Mouse (Mus musculus): Measurements from ENCODE around the gene Diras2.

The Diras2 gene

GRCm38 (mm10) chr13:52531121-52531520 is at the start of gene Diras2:
TSS of gene Diras2 (minus strand) at chr13:52531279.
- DNase-seq: no peak

- no peak for DNase-seq
Observed at GRCm38 (mm10) chr13:52578776-52579175, 47.7 kb upstream of the Diras2 start.

GRCm38 (mm10) chr13:52577939-52578338 is 46.9 kb upstream of the Diras2 start:
- no peak for DNase-seq

- DNase-seq: no peak
Observed at GRCm38 (mm10) chr13:52577326-52577920, 46.3 kb upstream of the Diras2 start.

- no peak for DNase-seq
Observed at GRCm38 (mm10) chr13:52576841-52577240, 45.8 kb upstream of the Diras2 start.

GRCm38 (mm10) chr13:52576021-52576614 is 45.0 kb upstream of the Diras2 start:
- no peak for DNase-seq

- no peak for DNase-seq
Observed at GRCm38 (mm10) chr13:52575483-52575882, 44.4 kb upstream of the Diras2 start.

- DNase-seq: no peak
Observed at GRCm38 (mm10) chr13:52574311-52574710, 43.2 kb upstream of the Diras2 start.

- no peak for DNase-seq
Observed at GRCm38 (mm10) chr13:52572451-52573446, 41.7 kb upstream of the Diras2 start.

- no peak for DNase-seq
Observed at GRCm38 (mm10) chr13:52571591-52572384, 40.7 kb upstream of the Diras2 start.

- no peak for DNase-seq
Observed at GRCm38 (mm10) chr13:52570276-52570675, 39.2 kb upstream of the Diras2 start.

GRCm38 (mm10) chr13:52569194-52569769 is 38.2 kb upstream of the Diras2 start:
- DNase-seq: no peak

- no peak for DNase-seq
Observed at GRCm38 (mm10) chr13:52566777-52567176, 35.7 kb upstream of the Diras2 start.

GRCm38 (mm10) chr13:52566188-52566760 is 35.2 kb upstream of the Diras2 start:
- no peak for DNase-seq

- no peak for DNase-seq
Observed at GRCm38 (mm10) chr13:52565103-52565739, 34.1 kb upstream of the Diras2 start.

GRCm38 (mm10) chr13:52562166-52562571 is 31.1 kb upstream of the Diras2 start:
- peak in 1 of 2 experiments; percentile 4 for DNase-seq

- peak in 1 of 2 experiments; percentile 22 for DNase-seq
Observed at GRCm38 (mm10) chr13:52561367-52562165, 30.5 kb upstream of the Diras2 start.

GRCm38 (mm10) chr13:52557421-52557820 is 26.3 kb upstream of the Diras2 start:
- no peak for DNase-seq

- no peak for DNase-seq
Observed at GRCm38 (mm10) chr13:52554722-52555121, 23.6 kb upstream of the Diras2 start.

GRCm38 (mm10) chr13:52552822-52553477 is 21.9 kb upstream of the Diras2 start:
- DNase-seq: no peak
